Mouse (Mus musculus) kidney, embryonic 15.5 days (tissue): Measurements from ENCODE around the gene Zfp831. TPM values are rescaled to one million over a fixed set of nuclear protein-coding genes. Genes with fewer than 3 reads are reported as not detected.
A peak's percentile ranks its signal among the peaks of the same experiment; 100 is the strongest.

Experiments
- ATAC-seq: fragments of 200-750 bp; cut with Nextera tagmentation; replicated peaks from 2 replicates; pipeline ENCODE4 v1.8.0; 2017; ENCODE audit warnings: moderate TSS enrichment; ENCODE audit not compliant: low FRiP score
- H3K27ac ChIP-seq: fragments of 300-500 bp; sonication (generic); 2 replicates; pipeline ENCODE4 v1.5.1; 2015; ENCODE audit warnings: mild to moderate bottlenecking, inconsistent platforms
- H3K27me3 ChIP-seq: fragments of 300-500 bp; sonication (generic); 2 replicates; pipeline ENCODE4 v1.6.1; 2015; ENCODE audit warnings: inconsistent platforms
- H3K36me3 ChIP-seq: fragments of 300-500 bp; sonication (generic); 2 replicates; pipeline ENCODE4 v1.6.1; 2015; ENCODE audit warnings: inconsistent platforms
- H3K4me1 ChIP-seq: fragments of 300-500 bp; sonication (generic); 2 replicates; pipeline ENCODE4 v1.6.1; 2015; ENCODE audit warnings: inconsistent platforms
- H3K4me2 ChIP-seq: fragments of 300-500 bp; sonication (generic); 2 replicates; pipeline ENCODE4 v1.6.1; 2015; ENCODE audit warnings: moderate library complexity, mild to moderate bottlenecking, inconsistent platforms
- H3K4me3 ChIP-seq: fragments of 300-500 bp; sonication (generic); replicated peaks from 2 replicates; pipeline ENCODE4 v1.5.1; 2015; ENCODE audit warnings: mild to moderate bottlenecking, inconsistent platforms
- H3K9ac ChIP-seq: fragments of 300-500 bp; sonication (generic); 2 replicates; pipeline ENCODE4 v1.6.1; 2015; ENCODE audit warnings: mild to moderate bottlenecking, inconsistent platforms
- H3K9me3 ChIP-seq: fragments of 300-500 bp; sonication (generic); replicated peaks from 2 replicates; pipeline ENCODE4 v1.6.1; 2016; ENCODE audit warnings: inconsistent platforms
- WGBS: fragments of 180-500 bp; shearing (Covaris S2); methylation state at CpG from one replicate; pipeline ENCODE4 v1.1.7; 2015; ENCODE audit warnings: mixed read lengths; 5-methylcytosine and 5-hydroxymethylcytosine counted together
- polyA plus RNA-seq: library from polyadenylated mRNA; unstranded; fragments of >200 nt; fragmentation: Nextera tagmentation; extraction: Ambion mirVana; gene quantifications from 2 replicates; pipeline ENCODE4 v1.2.1, GENCODE M21; 2015

The Zfp831 gene
- polyA plus RNA-seq, 1 experiment from 2014 or later, result not detected

GRCm38 (mm10) chr2:174675642-174676041 lies 32.3 kb downstream of the Zfp831 start:
- 14% methylated on average over 9 of the region's 9 CpGs for WGBS
- Histone ChIP-seq H3K4me1 (peaks cover 21% of the 10 kb centered on the region), H3K9me3 (no peaks in the 10 kb centered on the region), H3K27me3 (peaks cover 25% of the 10 kb centered on the region), H3K36me3 (no peaks in the 10 kb centered on the region), H3K4me2 (no peak overlapping the region), H3K27ac (no peak overlapping the region), H3K4me3 (no peak overlapping the region), H3K9ac (no peak overlapping the region)
- ATAC-seq, result no peak

GRCm38 (mm10) chr2:174701351-174701750 lies 58.0 kb downstream of the Zfp831 start:
- Histone ChIP-seq H3K4me3 (no peak overlapping the region), H3K27me3 (no peaks in the 10 kb centered on the region), H3K4me1 (0 out of 2 replicates have a peak, but pooled peaks cover 2% of the 10 kb centered on the region), H3K36me3 (no peaks in the 10 kb centered on the region), H3K4me2 (no peak overlapping the region), H3K27ac (no peak overlapping the region), H3K9me3 (no peaks in the 10 kb centered on the region), H3K9ac (no peak overlapping the region)
- ATAC-seq, result no peak
- WGBS, result 78% methylated on average over 8 of the region's 8 CpGs

- H3K9ac ChIP-seq, result no peak overlapping the region
- H3K4me1 ChIP-seq, result 0 out of 2 replicates have a peak, but pooled peaks cover 2% of the 10 kb centered on the region
- H3K9me3 ChIP-seq, result no peaks in the 10 kb centered on the region
- no peaks in the 10 kb centered on the region for H3K27me3 ChIP-seq
- no peak overlapping the region for H3K4me2 ChIP-seq
- 87% methylated on average over 16 of the region's 16 CpGs for WGBS
- H3K4me3 ChIP-seq, result no peak overlapping the region
- no peaks in the 10 kb centered on the region for H3K36me3 ChIP-seq
- no peak for ATAC-seq
- H3K27ac ChIP-seq, result no peak overlapping the region
Measured at GRCm38 (mm10) chr2:174707101-174707500, 63.8 kb downstream of the Zfp831 start.

GRCm38 (mm10) chr2:174708587-174708986 lies 65.3 kb downstream of the Zfp831 start:
- H3K4me2 ChIP-seq, result no peak overlapping the region
- no peak overlapping the region for H3K4me3 ChIP-seq
- H3K27me3 ChIP-seq, result no peaks in the 10 kb centered on the region
- H3K9ac ChIP-seq, result no peak overlapping the region
- ATAC-seq, result no peak
- 77% methylated on average over 4 of the region's 4 CpGs for WGBS
- no peaks in the 10 kb centered on the region for H3K9me3 ChIP-seq
- H3K4me1 ChIP-seq, result no peaks in the 10 kb centered on the region
- H3K36me3 ChIP-seq, result no peaks in the 10 kb centered on the region
- no peak overlapping the region for H3K27ac ChIP-seq

GRCm38 (mm10) chr2:174710185-174710584 lies 66.9 kb downstream of the Zfp831 start:
- Histone ChIP-seq H3K27me3 (no peaks in the 10 kb centered on the region), H3K9me3 (no peaks in the 10 kb centered on the region), H3K4me1 (no peaks in the 10 kb centered on the region), H3K36me3 (no peaks in the 10 kb centered on the region), H3K4me3 (no peak overlapping the region), H3K9ac (no peak overlapping the region), H3K27ac (no peak overlapping the region), H3K4me2 (no peak overlapping the region)
- no peak for ATAC-seq
- 60% methylated on average over 3 of the region's 3 CpGs for WGBS

- ATAC-seq, result no peak
- Histone ChIP-seq H3K4me3 (no peak overlapping the region), H3K4me2 (no peak overlapping the region), H3K9ac (no peak overlapping the region), H3K4me1 (no peaks in the 10 kb centered on the region), H3K27ac (no peak overlapping the region), H3K27me3 (no peaks in the 10 kb centered on the region), H3K9me3 (no peaks in the 10 kb centered on the region), H3K36me3 (no peaks in the 10 kb centered on the region)
- 100% methylated on average over 1 of the region's 1 CpGs for WGBS
Measured at GRCm38 (mm10) chr2:174712043-174712442, 68.7 kb downstream of the Zfp831 start.

GRCm38 (mm10) chr2:174715938-174716337 lies 72.6 kb downstream of the Zfp831 start:
- ATAC-seq, result no peak
- Histone ChIP-seq H3K36me3 (no peaks in the 10 kb centered on the region), H3K9ac (no peak overlapping the region), H3K9me3 (no peaks in the 10 kb centered on the region), H3K4me1 (no peaks in the 10 kb centered on the region), H3K27me3 (no peaks in the 10 kb centered on the region), H3K27ac (no peak overlapping the region), H3K4me2 (no peak overlapping the region), H3K4me3 (no peak overlapping the region)

- no peak overlapping the region for H3K9ac ChIP-seq
- WGBS, result 86% methylated on average over 4 of the region's 4 CpGs
- no peak for ATAC-seq
- no peak overlapping the region for H3K4me2 ChIP-seq
- H3K27ac ChIP-seq, result no peak overlapping the region
- no peaks in the 10 kb centered on the region for H3K36me3 ChIP-seq
- H3K4me3 ChIP-seq, result no peak overlapping the region
- H3K9me3 ChIP-seq, result no peaks in the 10 kb centered on the region
- H3K27me3 ChIP-seq, result no peaks in the 10 kb centered on the region
- no peaks in the 10 kb centered on the region for H3K4me1 ChIP-seq
Measured at GRCm38 (mm10) chr2:174717857-174718256, 74.5 kb downstream of the Zfp831 start.

GRCm38 (mm10) chr2:174727114-174727823 lies 83.9 kb downstream of the Zfp831 start:
- Histone ChIP-seq H3K9ac (no peak overlapping the region), H3K9me3 (no peaks in the 10 kb centered on the region), H3K27ac (no peak overlapping the region), H3K27me3 (no peaks in the 10 kb centered on the region), H3K4me2 (no peak overlapping the region), H3K4me1 (no peaks in the 10 kb centered on the region), H3K4me3 (no peak overlapping the region), H3K36me3 (no peaks in the 10 kb centered on the region)
- WGBS, result 89% methylated on average over 10 of the region's 10 CpGs
- ATAC-seq, result no peak

GRCm38 (mm10) chr2:174731939-174732338 lies 88.6 kb downstream of the Zfp831 start:
- WGBS, result 70% methylated on average over 5 of the region's 5 CpGs
- ATAC-seq, result no peak
- Histone ChIP-seq H3K27me3 (no peaks in the 10 kb centered on the region), H3K4me3 (no peak overlapping the region), H3K27ac (no peak overlapping the region), H3K9ac (no peak overlapping the region), H3K4me1 (no peaks in the 10 kb centered on the region), H3K9me3 (no peaks in the 10 kb centered on the region), H3K4me2 (no peak overlapping the region), H3K36me3 (no peaks in the 10 kb centered on the region)

- Histone ChIP-seq H3K4me2 (no peak overlapping the region), H3K4me3 (no peak overlapping the region), H3K36me3 (no peaks in the 10 kb centered on the region), H3K9me3 (no peaks in the 10 kb centered on the region), H3K27me3 (no peaks in the 10 kb centered on the region), H3K9ac (no peak overlapping the region), H3K4me1 (0 out of 2 replicates have a peak, but pooled peaks cover 3% of the 10 kb centered on the region), H3K27ac (no peak overlapping the region)
- 97% methylated on average over 1 of the region's 1 CpGs for WGBS
- ATAC-seq, result no peak
Measured at GRCm38 (mm10) chr2:174735270-174735669, 91.9 kb downstream of the Zfp831 start.

- Histone ChIP-seq H3K4me2 (no peak overlapping the region), H3K4me3 (no peak overlapping the region), H3K9ac (no peak overlapping the region), H3K27ac (no peak overlapping the region), H3K4me1 (no peaks in the 10 kb centered on the region), H3K27me3 (no peaks in the 10 kb centered on the region), H3K9me3 (no peaks in the 10 kb centered on the region), H3K36me3 (no peaks in the 10 kb centered on the region)
- no peak for ATAC-seq
- WGBS, result 87% methylated on average over 1 of the region's 1 CpGs
Measured at GRCm38 (mm10) chr2:174747182-174747581, 103.8 kb downstream of the Zfp831 start.

GRCm38 (mm10) chr2:174748381-174748780 lies 105.0 kb downstream of the Zfp831 start:
- no peaks in the 10 kb centered on the region for H3K4me1 ChIP-seq

More at GRCm38 (mm10) chr2:174748381-174748780, 105.0 kb downstream of the Zfp831 start:
- Histone ChIP-seq H3K9me3 (no peaks in the 10 kb centered on the region), H3K27me3 (no peaks in the 10 kb centered on the region), H3K27ac (no peak overlapping the region), H3K4me2 (no peak overlapping the region), H3K4me3 (no peak overlapping the region), H3K36me3 (no peaks in the 10 kb centered on the region), H3K9ac (no peak overlapping the region)
- WGBS, result 75% methylated on average over 8 of the region's 8 CpGs
- 0 out of 2 replicates have a peak, but pooled peaks have one; percentile 6 for ATAC-seq
